Mouse (Mus musculus): Measurements from ENCODE around the gene Cst7.

- TF ChIP-seq CTCF (IDR thresholded peaks at IDR 0.05; ENCODE audit: low read depth) (no peak), EP300 (IDR thresholded peaks at IDR 0.05; ENCODE audit: low read depth) (no peak)
Measured at GRCm38 (mm10) chr2:150595411-150596190, 25.4 kb downstream of the Cst7 start.

Data from liver, postnatal 0 days (tissue).